Mouse (Mus musculus): ENCODE measurements around the gene Unc119b.
"Not testable (repeated sequence)": the region's sequence is repeated elsewhere in the genome, so short reads cannot be mapped to it uniquely, and the experiment has no call there.

Unc119b gene

GRCm38 (mm10) chr5:115134234-115135165, at the start of gene Unc119b:
Gene Unc119b (minus strand): TSS chr5:115134975.
- peak; percentile 71 to 75 for DNase-seq (ENCODE audit: low spot score in 2 of 2)

GRCm38 (mm10) chr5:115183482-115183881, 48.7 kb upstream of the Unc119b start:
- no peak for DNase-seq (ENCODE audit: low spot score in 2 of 2)

GRCm38 (mm10) chr5:115182925-115183324, 48.1 kb upstream of the Unc119b start:
- no peak for DNase-seq (ENCODE audit: low spot score in 2 of 2)

GRCm38 (mm10) chr5:115181248-115181940, 46.6 kb upstream of the Unc119b start:
- DNase-seq (ENCODE audit: low spot score in 2 of 2): no peak

- no peak for DNase-seq (ENCODE audit: low spot score in 2 of 2)
Observed at GRCm38 (mm10) chr5:115179596-115179995, 44.8 kb upstream of the Unc119b start.

GRCm38 (mm10) chr5:115177866-115178265, 43.1 kb upstream of the Unc119b start:
- no peak for DNase-seq (ENCODE audit: low spot score in 2 of 2)

- DNase-seq (ENCODE audit: low spot score in 2 of 2): no peak
Observed at GRCm38 (mm10) chr5:115174554-115174953, 39.8 kb upstream of the Unc119b start.

GRCm38 (mm10) chr5:115170150-115170549, 35.4 kb upstream of the Unc119b start:
- no peak for DNase-seq (ENCODE audit: low spot score in 2 of 2)

- no peak for DNase-seq (ENCODE audit: low spot score in 2 of 2)
Observed at GRCm38 (mm10) chr5:115168641-115169415, 34.1 kb upstream of the Unc119b start.

GRCm38 (mm10) chr5:115167396-115167795, 32.6 kb upstream of the Unc119b start:
- DNase-seq (ENCODE audit: low spot score in 2 of 2): no peak

- no peak for DNase-seq (ENCODE audit: low spot score in 2 of 2)
Observed at GRCm38 (mm10) chr5:115166815-115167194, 32.0 kb upstream of the Unc119b start.

GRCm38 (mm10) chr5:115165895-115166814, 31.4 kb upstream of the Unc119b start:
- DNase-seq (ENCODE audit: low spot score in 2 of 2): no peak

- DNase-seq (ENCODE audit: low spot score in 2 of 2): no peak
Observed at GRCm38 (mm10) chr5:115165351-115165750, 30.6 kb upstream of the Unc119b start.

GRCm38 (mm10) chr5:115164446-115164845, 29.7 kb upstream of the Unc119b start:
- DNase-seq (ENCODE audit: low spot score in 2 of 2): not testable (repeated sequence)

- DNase-seq (ENCODE audit: low spot score in 2 of 2): peak; percentile 36 to 67
Observed at GRCm38 (mm10) chr5:115163563-115163962, 28.8 kb upstream of the Unc119b start.

- DNase-seq (ENCODE audit: low spot score in 2 of 2): not testable (repeated sequence)
Observed at GRCm38 (mm10) chr5:115161940-115162279, 27.1 kb upstream of the Unc119b start.

GRCm38 (mm10) chr5:115161064-115161939, 26.5 kb upstream of the Unc119b start:
- no peak for DNase-seq (ENCODE audit: low spot score in 2 of 2)

GRCm38 (mm10) chr5:115160655-115161054, 25.9 kb upstream of the Unc119b start:
- no peak for DNase-seq (ENCODE audit: low spot score in 2 of 2)

GRCm38 (mm10) chr5:115159165-115159564, 24.4 kb upstream of the Unc119b start:
- no peak for DNase-seq (ENCODE audit: low spot score in 2 of 2)
